Mouse (Mus musculus) stomach, postnatal 0 days (tissue): Measurements from ENCODE around the gene Nim1k.

Source experiments
- CTCF ChIP-seq: IDR thresholded peaks from 2 replicates; pipeline ENCODE4 v1.5.1; 2016; ENCODE audit warnings: antibody characterized with exemption, low read depth, mild to moderate bottlenecking, moderate library complexity
- EP300 ChIP-seq: optimal IDR thresholded peaks from 2 replicates; pipeline ENCODE3; 2016; ENCODE audit warnings: antibody characterized with exemption

- no peak for TF ChIP-seq EP300
- TF ChIP-seq CTCF, result no peak
Measured at GRCm38 (mm10) chr13:119723368-119723767, 32.3 kb downstream of the Nim1k start.
